Mouse (Mus musculus) CH12.LX (cell line): ENCODE measurements around the gene BC004004.

ENCODE experiments used
- CHD1 ChIP-seq: IDR thresholded peaks from 2 replicates; pipeline ENCODE4 v1.6.1; 2012; ENCODE audit warnings: low read depth, low read length, improper control_type of control experiment, inconsistent platforms
- CTCF ChIP-seq, 2 experiments: IDR thresholded peaks in 1 of 2; conservative IDR thresholded peaks in 1 of 2; 2 replicates each; pipeline ENCODE4 v1.5.1; 2011 to 2012; ENCODE audit warnings: low read depth in 2 of 2, low read length in 2 of 2, improper control_type of control experiment in 1 of 2, inconsistent platforms in 1 of 2, mild to moderate bottlenecking in 1 of 2, moderate library complexity in 1 of 2
- TBP ChIP-seq: conservative IDR thresholded peaks from 2 replicates; pipeline ENCODE4 v1.6.1; 2011; ENCODE audit warnings: low read depth, low read length, improper control_type of control experiment
- ZKSCAN1 ChIP-seq: IDR thresholded peaks from 2 replicates; pipeline ENCODE4 v1.6.1; 2012; ENCODE audit warnings: low read depth, inconsistent platforms, low read length, improper control_type of control experiment, borderline replicate concordance

DNA sequence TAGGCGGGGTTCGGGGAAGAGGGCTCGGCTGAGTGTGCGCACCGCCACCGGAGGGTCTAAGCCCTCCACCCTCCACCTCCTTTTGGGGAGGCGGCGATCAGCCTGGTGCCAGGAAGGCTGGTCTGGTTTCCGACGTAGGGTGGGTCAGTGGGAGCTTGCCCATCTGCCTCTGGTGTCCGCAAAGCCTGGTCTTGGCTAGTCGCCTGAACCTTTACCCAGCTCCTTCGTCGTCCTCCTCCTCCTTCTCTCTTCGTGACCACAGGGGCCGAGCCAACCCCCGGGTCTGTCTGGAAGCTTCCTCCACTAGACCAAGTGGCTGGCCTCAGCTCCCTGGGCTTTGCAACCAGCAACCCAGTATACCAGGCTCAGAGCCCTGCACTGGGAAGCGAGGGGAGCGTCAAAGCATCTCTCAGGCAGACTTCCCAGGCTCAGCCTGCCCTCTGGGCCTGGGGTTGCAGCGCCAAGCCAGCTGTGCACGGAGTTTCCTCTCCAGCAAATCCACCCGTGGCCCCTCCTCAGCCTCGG lies 30.1 kb upstream of the BC004004 start:
- TF ChIP-seq CTCF (conservative IDR thresholded peaks at IDR 0.05 in 1 of 2, IDR thresholded peaks at IDR 0.05 in 1 of 2; ENCODE audit: low read depth in 2 of 2, low read length in 2 of 2) (no peak), TBP (no peak), ZKSCAN1 (no peak), CHD1 (no peak)
